Mouse (Mus musculus) megakaryocyte, embryonic 14.5 days (primary cell): ENCODE measurements at regions not wholly inside any gene's neighbourhood (a gene's known extent, or its start where the extent isn't known, plus 50 kb on each side); places are given as distances from the start of the nearest gene placed in this dataset.

ENCODE experiments used
- H3K27me3 ChIP-seq: replicated peaks from 2 replicates; pipeline ENCODE3; 2012; ENCODE audit warnings: inconsistent platforms
- H3K36me3 ChIP-seq: replicated peaks from 2 replicates; pipeline ENCODE3; 2012; ENCODE audit warnings: low read length, inconsistent platforms, mixed read lengths
- H3K4me1 ChIP-seq: 2 replicates; pipeline ENCODE4 v1.6.1; 2012; ENCODE audit warnings: inconsistent platforms
- H3K4me3 ChIP-seq: replicated peaks from 2 replicates; pipeline ENCODE3; 2012; ENCODE audit warnings: moderate library complexity, mild to moderate bottlenecking, inconsistent platforms
- H3K9me3 ChIP-seq: 2 replicates; pipeline ENCODE4 v1.6.1; 2012; ENCODE audit warnings: inconsistent platforms
- FLI1 ChIP-seq: IDR thresholded peaks from 2 replicates; pipeline ENCODE4 v1.6.1; 2012; ENCODE audit warnings: low read length, inconsistent platforms, mixed read lengths
- GATA1 ChIP-seq: IDR thresholded peaks from 3 replicates; pipeline ENCODE4 v1.6.1; 2012; ENCODE audit warnings: mixed read lengths, low read length, inconsistent platforms, borderline replicate concordance

DNA sequence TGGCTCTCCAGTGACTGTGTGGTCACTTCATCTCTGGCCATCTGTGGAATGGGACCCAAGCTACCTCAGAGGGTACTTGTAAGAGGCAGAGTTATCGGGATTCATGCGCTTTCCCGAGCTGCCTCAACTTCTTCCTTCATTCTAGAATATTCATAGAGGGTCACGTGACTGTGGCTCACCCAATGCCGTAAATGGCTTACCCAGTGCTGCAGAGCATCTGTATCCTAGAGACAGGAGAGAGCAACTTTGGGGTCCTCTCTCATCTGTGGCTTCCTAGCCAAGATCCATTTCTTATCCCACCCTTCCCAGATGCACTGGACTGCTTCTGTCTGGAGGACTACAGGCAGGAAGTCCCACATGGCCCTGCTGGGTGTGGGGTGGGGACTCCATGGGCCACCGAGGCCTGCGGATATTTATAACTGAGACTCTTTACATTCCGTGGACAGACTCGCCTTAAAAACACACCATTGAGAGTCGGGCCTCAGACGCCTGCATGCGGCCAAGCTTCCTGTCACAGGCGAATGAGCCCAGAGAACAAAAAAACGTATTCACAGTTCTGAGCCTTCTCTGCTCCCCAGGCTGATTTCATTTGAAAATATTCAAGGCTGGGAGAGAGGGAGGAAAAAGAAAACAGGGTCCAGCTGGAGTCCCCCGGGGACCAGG is 138.3 kb upstream of the Haao start:
- Histone ChIP-seq H3K27me3 (peaks cover 3% of the 10 kb centered on the region), H3K4me1 (peaks cover 93% of the 10 kb centered on the region)
- TF ChIP-seq FLI1 = no peak
- no peak for TF ChIP-seq GATA1

DNA sequence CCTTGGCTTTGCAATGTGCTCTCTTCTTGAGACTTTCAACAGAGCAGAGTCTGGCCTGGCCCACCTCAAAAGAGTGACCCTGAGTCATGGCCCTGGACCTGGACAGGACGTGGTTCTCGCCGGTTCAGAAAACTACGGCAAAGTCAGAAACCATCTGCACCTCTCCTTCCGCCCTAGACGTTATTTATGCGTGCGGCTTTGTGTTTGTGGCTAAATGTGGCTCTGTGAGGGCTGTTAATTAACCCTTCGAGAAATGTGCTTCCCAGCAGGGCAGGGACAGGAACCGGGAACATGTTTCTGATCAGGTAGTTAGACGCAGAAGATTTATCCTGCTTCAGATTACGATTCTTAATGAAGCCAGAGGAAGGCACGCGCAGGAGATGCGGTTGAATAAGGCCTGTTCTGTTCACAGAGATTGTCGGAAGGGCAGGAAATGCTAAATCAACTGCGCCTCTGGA is 137.6 kb upstream of the Haao start:
- H3K4me3 ChIP-seq = peak overlapping the region; percentile 74
- peaks cover 6% of the 10 kb centered on the region for H3K27me3 ChIP-seq
- H3K36me3 ChIP-seq = peaks cover 6% of the 10 kb centered on the region
- peaks cover 92% of the 10 kb centered on the region for H3K4me1 ChIP-seq
- TF ChIP-seq GATA1 (no peak), FLI1 (no peak)
- peaks cover 6% of the 10 kb centered on the region for H3K9me3 ChIP-seq

More for the DNA sequence above, 138.3 kb upstream of the Haao start:
- peak overlapping the region; percentile 23 for H3K4me3 ChIP-seq
- peaks cover 6% of the 10 kb centered on the region for H3K36me3 ChIP-seq
- H3K9me3 ChIP-seq = peaks cover 6% of the 10 kb centered on the region

DNA sequence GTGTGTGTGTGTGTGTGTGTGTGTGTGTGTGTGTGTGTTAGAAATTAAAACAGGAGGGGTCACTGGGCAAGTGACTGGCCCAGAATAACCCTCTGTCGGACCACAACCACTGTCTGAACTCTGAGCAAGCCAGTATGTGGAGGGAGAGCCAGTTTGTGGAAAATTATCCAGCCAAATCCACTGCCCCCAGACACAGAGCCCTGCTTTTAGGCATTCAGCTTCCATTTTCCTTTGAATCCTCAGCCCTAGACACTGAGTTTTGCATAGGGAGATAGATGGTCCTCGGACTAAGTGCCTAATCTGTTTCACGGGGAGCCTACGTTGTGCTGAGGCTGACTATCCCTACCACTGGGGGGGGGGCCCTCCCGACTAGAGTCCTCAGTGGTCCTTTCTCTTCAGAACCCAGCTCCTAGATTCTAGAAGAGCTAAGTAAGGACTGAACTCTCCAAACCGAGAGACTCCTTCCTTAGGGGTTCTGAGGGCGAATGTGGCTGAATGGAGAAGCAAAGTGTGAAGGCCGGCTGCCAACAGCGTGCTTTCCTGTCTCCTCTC is 136.2 kb upstream of the Haao start:
- Histone ChIP-seq H3K27me3 (peaks cover 6% of the 10 kb centered on the region), H3K4me3 (no peak overlapping the region), H3K9me3 (peaks cover 6% of the 10 kb centered on the region), H3K4me1 (peaks cover 92% of the 10 kb centered on the region), H3K36me3 (peaks cover 6% of the 10 kb centered on the region)
- no peak for TF ChIP-seq FLI1
- no peak for TF ChIP-seq GATA1

DNA sequence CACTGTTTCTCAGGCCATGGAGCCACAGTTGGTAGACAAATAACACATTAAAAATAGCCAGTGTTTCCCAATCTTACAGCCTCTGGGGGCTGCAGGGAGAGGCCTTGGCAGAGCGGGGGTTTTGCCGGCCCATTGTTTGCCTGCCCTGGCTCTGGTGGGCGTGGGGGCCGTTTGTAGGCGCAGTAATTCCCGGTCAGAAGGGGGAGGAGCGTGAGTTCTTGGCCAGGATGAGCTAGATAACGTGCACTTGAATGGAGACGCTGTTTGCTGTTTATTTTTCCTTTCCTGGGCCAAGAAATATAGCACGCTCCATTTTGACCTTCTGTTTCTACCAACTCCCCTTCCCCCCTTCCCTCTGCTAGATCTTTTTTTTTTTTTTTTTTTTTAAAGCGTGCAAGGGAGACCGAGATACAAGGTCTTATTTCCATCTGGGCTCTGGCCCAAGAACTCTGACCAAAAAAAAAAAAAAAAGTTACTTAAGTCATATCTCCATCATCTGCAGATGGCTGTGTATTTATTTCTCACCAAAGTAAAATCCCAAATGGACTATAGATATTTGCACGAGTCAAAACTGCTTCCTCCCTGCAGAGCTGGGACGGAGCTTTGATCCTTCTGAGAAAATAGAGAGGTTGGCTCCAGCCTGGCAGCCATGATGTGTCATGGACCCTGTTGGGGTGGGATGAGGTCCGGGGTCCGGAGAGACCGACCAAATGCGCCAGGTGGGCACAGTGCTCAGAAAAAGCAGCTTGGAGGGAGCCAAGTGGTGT is 135.5 kb upstream of the Haao start:
- H3K4me1 ChIP-seq = peaks cover 92% of the 10 kb centered on the region
- peaks cover 6% of the 10 kb centered on the region for H3K9me3 ChIP-seq
- H3K4me3 ChIP-seq = no peak overlapping the region
- H3K36me3 ChIP-seq = peaks cover 6% of the 10 kb centered on the region
- TF ChIP-seq FLI1 (no peak), GATA1 (no peak)
- peaks cover 6% of the 10 kb centered on the region for H3K27me3 ChIP-seq

DNA sequence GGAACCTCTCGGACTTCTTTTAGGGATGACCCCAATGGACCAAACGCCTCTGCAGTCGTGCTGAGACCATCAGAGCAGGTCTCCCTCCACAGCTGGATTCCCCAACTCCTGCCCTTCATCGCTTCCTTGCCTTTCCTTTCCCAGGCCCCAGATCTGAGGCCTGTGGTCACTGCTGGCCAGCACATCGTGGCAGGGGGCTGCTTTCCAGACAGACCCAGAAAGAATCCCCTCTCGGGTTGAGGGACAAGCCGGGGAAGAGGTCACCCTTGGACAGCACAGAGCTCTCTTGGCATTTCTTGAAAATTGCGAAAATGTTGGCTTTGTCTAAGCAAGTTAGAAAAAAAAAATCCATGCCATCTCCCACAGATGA is 134.9 kb upstream of the Haao start:
- Histone ChIP-seq H3K36me3 (peaks cover 6% of the 10 kb centered on the region), H3K4me3 (no peak overlapping the region), H3K9me3 (peaks cover 6% of the 10 kb centered on the region), H3K27me3 (peaks cover 6% of the 10 kb centered on the region), H3K4me1 (peaks cover 92% of the 10 kb centered on the region)
- TF ChIP-seq GATA1 (no peak), FLI1 (no peak)

DNA sequence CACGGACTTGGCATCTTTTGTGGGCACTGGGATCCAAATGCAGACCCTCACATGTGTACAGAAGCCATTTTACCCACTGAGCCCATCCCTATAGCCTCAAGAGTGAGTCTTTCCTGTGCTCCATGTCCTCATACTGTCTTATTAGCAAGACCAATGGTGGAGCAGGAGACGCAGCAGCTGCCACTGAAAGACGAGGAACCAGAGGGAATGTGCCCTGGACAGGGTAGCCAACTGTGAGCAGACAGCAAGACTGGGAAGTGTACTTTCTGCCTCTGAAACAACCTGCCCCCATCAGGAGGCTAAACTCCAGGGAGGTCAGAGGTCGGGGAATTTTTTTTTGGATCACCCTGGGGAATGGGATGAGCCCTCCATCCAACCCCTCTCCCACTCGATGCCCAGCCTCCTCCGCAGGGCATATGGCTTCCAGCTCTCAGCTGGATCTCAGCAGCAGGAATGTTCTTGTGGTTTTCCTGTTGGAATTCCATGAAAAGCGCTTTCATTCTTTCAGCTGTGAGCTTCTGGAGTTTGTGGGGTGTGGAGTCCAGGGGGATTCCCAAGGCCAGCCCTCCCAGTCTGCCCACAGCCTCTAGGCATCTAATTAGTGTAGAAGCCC is 131.2 kb upstream of the Haao start:
- peaks cover 2% of the 10 kb centered on the region for H3K36me3 ChIP-seq
- H3K27me3 ChIP-seq = peaks cover 12% of the 10 kb centered on the region
- no peak overlapping the region for H3K4me3 ChIP-seq
- peaks cover 2% of the 10 kb centered on the region for H3K9me3 ChIP-seq
- peaks cover 93% of the 10 kb centered on the region for H3K4me1 ChIP-seq
- TF ChIP-seq GATA1 (no peak), FLI1 (no peak)

DNA sequence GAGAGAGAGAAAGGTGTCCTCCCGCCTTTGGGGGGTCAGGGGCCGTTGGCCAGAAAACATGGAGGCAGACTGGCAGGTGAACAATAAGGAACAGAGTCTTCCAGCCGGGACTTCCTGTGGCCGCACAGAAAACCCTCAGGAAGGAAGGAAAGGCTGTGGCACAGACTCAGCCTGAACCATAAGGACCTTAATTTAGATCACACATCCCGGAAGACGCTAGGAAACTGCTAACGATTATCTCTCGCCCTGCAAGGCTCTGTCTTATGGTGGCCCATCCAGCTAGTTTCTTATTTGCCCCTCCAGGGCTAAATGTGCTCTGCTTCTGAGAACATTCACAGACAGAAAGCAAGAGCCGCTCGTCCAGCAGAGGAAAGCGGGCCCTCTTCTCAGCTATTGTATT is 130.0 kb upstream of the Haao start:
- TF ChIP-seq GATA1 (no peak), FLI1 (no peak)
- H3K9me3 ChIP-seq = no peaks in the 10 kb centered on the region
- peaks cover 95% of the 10 kb centered on the region for H3K4me1 ChIP-seq
- no peaks in the 10 kb centered on the region for H3K36me3 ChIP-seq
- H3K27me3 ChIP-seq = peaks cover 13% of the 10 kb centered on the region
- H3K4me3 ChIP-seq = peak overlapping the region; percentile 38

DNA sequence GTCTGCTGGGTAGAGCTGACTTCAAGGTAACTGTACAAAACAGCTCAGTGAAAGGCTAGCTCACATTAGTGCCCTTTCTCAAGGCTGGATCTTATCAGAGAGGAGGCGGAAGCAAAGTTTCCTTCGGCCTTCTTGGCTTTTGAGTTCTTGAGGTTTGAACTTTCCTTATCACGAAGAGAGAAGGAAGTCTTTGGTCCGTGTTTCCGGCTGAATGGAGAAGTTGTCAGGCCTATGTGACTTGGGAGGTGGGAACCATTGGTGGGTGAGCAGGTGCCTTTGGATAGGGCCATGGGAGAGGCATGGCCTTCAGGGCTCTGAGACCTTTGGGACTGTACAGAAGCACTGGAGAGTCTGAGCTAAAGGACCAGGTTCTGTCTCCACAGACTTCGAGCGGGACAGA is 128.1 kb upstream of the Haao start:
- Histone ChIP-seq H3K36me3 (no peaks in the 10 kb centered on the region), H3K4me3 (no peak overlapping the region), H3K4me1 (peaks cover 86% of the 10 kb centered on the region), H3K27me3 (peaks cover 14% of the 10 kb centered on the region), H3K9me3 (no peaks in the 10 kb centered on the region)
- TF ChIP-seq FLI1 (no peak), GATA1 (no peak; the same call in 2 of the 3 replicates)

DNA sequence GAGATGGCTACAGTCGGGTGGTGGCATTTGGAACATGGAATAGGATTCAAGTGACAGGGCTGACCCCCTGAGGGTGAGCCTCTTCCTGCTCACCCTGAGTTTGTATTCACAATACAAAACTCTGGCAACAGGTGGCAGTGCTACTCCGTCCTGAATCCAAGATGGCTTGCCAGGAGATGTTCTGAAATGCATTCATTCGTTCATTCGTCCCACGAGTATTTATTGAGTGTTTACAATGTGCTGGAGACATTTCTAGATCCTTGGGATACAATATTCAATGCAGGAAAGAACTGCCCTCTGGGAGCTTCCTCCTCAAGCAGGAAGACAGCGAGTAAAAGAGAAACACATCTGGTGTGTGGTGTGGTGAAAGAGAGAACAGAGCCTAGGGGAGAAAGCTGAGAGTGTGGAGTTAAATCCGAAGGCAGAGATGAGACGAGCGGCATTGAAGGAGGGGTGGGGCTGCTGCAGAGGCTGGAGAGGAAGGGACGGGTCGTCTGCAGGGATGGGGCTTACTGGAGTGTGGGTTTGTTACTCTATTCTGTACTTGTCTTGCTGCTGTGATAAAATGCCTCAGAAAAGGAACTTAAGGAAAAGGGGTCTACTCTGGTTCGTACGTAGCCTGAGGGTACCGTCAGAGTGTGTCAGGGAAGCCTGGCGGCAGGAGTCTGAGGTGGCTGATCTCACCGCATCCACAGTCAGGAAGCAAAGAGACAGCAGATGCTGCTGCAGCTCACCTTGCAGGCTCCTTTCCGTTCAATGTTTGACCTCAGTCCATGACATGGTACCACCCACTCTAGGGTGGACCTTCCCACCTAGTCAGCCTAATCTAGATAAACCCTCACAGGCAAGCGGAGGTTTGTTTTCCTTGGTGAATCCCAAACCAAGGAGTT is 125.9 kb upstream of the Haao start:
- H3K4me3 ChIP-seq = peak overlapping the region; percentile 85
- H3K9me3 ChIP-seq = no peaks in the 10 kb centered on the region
- H3K36me3 ChIP-seq = no peaks in the 10 kb centered on the region
- H3K27me3 ChIP-seq = peaks cover 14% of the 10 kb centered on the region
- TF ChIP-seq GATA1 (no peak), FLI1 (no peak)
- peaks cover 85% of the 10 kb centered on the region for H3K4me1 ChIP-seq

DNA sequence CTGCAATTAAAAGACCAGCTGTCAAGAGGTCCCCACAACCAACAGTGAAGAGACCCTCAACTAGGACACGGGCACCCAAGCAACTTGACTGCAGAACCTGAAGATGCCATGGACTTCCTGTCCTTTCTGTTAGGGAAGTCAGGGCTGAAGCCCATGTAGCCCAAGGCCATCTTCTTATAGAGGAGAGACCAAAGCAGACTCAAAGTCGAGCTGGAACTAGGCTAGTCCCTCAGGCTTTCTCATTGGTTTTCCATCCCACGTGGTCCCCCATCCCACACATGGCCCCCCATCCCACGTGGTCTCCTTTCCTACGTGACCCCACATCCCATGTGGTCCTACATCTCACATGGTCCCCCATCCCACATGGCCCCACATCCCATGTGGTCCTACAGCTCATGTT is 125.1 kb upstream of the Haao start:
- peaks cover 14% of the 10 kb centered on the region for H3K27me3 ChIP-seq
- no peaks in the 10 kb centered on the region for H3K9me3 ChIP-seq
- H3K4me1 ChIP-seq = peaks cover 77% of the 10 kb centered on the region
- TF ChIP-seq FLI1 (no peak), GATA1 (no peak)
- H3K4me3 ChIP-seq = no peak overlapping the region
- no peaks in the 10 kb centered on the region for H3K36me3 ChIP-seq
